Mouse (Mus musculus): ENCODE data around the gene Mtx1.

GRCm38 (mm10) chr3:89226900-89227299 lies at the start of gene Mtx1:
- TF ChIP-seq CTCF (IDR thresholded peaks at IDR 0.05; ENCODE audit: borderline replicate concordance, control insufficient read depth, extremely low read depth, insufficient read depth, low read length, poor library complexity) (no peak), POLR2A (IDR thresholded peaks at IDR 0.05; ENCODE audit: control insufficient read depth, extremely low read depth, insufficient read depth, low read length, poor library complexity) (no peak)

Measured in thymus, adult 2 months (tissue).